Mouse (Mus musculus) hematopoietic stem cell, adult 5-6 weeks (primary cell): ENCODE measurements at regions not wholly inside any gene's neighbourhood (a gene's known extent, or its start where the extent isn't known, plus 50 kb on each side); places are given as distances from the start of the nearest gene placed in this dataset.

Experiments used
- ATAC-seq, 2 experiments: fragments of 125-278 bp in 1 of 2; replicated peaks in 1 of 2; 2 replicates each; pipeline ENCODE4 v1.8.0; 2016 to 2017; ENCODE audit warnings: inconsistent platforms in 2 of 2, mild to moderate bottlenecking in 2 of 2, moderate number of reproducible peaks in 2 of 2, low read depth in 1 of 2, moderate TSS enrichment in 1 of 2; ENCODE audit not compliant: low FRiP score in 2 of 2, poor library complexity in 2 of 2, severe bottlenecking in 2 of 2, insufficient read depth in 1 of 2, low TSS enrichment in 1 of 2

GRCm38 (mm10) chr12:26635665-26636241, 166.7 kb downstream of the Cmpk2 start:
- no peak for ATAC-seq

GRCm38 (mm10) chr12:26635253-26635652, 166.2 kb downstream of the Cmpk2 start:
- no peak for ATAC-seq

DNA sequence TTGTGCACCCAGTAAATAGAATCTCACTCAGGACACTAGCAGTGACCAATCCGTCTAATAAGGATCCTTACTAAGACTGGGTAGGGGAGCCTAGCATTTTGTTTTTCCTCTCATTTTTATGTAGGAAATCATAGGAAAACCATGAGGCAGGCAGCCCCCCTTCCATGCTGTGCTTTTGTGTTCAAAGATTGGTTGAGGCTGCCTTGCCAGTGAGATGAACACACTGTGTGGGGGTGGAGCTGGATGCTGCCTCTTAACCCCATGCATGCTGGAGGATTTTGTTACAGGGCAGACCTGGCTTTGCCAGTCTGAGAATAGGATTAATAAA, 162.8 kb downstream of the Cmpk2 start:
- ATAC-seq, result no peak

DNA sequence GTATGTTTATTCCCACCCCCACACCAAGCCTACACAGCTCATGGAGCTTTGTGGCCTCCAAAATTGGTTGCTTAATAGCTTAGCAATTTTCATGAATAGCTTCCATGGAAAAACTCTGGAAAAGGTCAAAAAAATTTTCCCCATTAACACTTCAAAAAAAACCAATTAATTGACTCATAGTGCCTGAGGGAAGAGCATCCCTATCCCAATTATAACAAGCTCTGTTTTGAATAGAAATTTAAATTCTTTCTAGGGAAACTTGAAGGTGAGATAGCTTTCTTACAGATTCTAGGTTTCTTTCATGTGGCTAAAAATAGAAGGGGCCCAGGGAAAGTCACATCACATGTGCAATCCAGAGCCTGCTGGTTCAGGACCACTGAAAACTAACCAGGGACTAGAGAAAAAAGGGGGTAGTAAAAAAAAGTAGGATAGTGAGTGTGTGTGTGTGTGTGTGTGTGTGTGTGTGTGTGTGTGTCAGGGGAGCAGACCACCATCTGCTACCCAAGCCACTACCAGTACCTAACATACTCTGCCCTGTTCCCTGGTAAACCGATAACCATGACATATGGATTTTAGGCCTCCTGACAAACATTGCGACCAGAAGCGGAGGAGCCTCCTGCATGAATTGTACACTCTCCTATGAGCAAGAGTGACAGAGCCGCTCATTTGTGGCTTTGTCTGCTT, 162.2 kb downstream of the Cmpk2 start:
- no peak for ATAC-seq

GRCm38 (mm10) chr12:26621135-26621932, 152.3 kb downstream of the Cmpk2 start:
- ATAC-seq, result no peak

DNA sequence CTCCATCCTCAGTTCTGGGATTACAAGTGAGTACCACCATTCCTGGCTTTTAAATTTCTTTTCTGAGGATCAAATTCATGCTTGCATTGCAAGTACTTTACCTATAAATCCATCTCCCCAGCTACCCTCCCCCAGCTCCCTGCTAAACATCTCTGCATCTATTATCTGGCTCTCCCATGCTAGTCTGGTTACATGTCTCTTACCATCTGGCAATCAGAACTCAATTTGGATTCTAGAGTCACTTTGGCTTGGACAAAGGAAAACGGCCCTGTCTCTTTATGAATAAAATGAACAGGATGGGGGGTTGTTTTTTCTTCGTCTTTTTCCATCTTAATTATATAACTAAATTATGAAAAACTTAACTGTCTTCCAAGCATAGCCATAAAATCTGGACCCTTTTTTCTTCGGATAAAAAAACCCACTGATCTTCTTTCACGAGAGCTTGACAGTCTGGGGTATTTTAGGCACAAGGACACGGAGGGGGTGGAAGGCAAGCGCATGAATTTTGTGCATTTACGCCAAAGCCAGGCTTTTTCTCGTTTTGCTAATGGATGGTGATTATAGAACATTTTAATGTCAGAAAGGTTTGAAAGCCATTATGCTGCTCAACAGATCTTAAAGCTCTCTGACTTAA, 151.6 kb downstream of the Cmpk2 start:
- no peak for ATAC-seq

- ATAC-seq, result no peak
Measured at GRCm38 (mm10) chr12:26617969-26618368, 149.0 kb downstream of the Cmpk2 start.

DNA sequence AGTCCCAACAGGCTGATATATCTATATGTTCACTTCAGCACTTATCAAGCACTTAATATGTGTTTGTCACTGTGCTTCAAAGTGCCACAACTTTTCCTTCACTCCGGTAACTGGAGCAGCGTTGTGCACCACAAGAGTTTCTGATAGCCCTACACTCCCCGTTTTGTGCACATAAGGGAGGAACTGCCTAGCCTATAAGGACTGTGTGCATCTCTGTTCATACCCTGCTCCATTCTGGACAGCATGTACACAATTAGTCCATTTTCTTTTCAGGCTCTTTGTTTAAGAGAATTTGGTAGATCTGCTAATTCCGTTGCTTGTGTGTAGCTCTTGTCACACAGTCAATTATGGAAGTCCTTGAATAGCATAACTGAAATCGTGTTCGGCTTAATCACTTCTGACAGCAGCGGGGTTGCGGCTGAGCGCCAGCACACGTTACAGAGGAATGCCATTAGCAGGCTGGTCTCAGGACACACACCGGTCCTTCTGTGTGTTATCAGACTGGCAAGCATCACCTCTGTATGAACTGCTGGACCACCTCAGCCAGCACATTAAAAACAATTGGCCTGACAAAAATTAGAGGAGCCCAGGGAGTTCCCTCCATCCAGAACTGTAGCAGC, 144.2 kb downstream of the Cmpk2 start:
- ATAC-seq, result no peak

DNA sequence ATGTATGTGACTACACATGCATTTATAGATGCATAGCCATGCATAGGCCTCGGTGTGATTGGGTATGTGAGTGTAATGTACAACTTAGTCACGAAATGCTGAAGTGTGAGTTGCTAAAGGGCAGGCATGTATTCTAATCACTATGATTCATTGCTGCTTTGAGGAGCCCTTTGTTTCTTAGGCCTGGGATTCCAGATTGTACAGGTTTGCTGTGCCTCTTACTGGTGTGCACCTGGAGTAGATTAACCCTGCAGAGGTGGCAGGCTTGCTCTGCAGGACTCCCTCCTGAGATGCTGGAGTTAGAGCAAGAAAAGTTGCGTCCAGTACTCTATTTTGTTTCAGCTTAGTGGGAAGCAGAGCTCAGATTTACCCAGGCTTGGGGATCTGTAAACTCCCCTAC, 141.1 kb downstream of the Cmpk2 start:
- ATAC-seq, result no peak

DNA sequence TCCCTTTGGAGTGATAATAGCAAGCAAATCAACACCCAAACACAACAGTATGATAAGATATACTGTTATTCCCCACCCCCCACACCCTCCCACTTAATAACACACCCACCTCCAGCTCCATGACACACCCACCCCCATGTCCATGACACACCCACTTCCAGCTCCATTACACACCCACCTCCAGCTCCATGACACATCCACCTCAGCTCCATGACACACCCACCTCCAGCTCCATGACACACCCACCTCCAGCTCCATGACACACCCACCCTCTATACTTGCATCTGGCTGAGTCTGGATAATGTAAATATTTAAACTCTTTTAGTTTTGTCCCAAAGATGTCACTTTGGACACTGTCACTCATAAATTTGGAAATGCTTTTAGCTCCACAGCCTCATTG, 129.5 kb downstream of the Cmpk2 start:
- no peak for ATAC-seq

DNA sequence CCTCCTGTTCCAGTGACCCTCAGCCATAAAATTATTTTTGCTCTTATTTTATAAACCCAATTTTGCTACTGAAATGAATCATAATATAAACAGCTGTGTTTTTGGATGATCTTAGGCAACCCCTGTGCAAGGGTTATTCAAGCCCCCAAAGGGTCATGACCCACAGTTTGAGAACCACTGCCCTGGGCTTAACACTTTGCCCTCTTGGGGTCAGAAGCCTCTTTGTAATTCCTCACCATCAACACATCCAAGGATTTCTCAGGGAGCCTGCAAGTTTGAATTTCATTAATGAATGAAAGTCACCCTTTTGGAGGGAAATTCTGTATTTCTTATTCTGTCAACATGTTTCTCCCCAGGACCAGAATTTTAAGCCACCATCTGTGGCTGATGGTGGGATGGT, 123.1 kb downstream of the Cmpk2 start:
- ATAC-seq, result no peak

DNA sequence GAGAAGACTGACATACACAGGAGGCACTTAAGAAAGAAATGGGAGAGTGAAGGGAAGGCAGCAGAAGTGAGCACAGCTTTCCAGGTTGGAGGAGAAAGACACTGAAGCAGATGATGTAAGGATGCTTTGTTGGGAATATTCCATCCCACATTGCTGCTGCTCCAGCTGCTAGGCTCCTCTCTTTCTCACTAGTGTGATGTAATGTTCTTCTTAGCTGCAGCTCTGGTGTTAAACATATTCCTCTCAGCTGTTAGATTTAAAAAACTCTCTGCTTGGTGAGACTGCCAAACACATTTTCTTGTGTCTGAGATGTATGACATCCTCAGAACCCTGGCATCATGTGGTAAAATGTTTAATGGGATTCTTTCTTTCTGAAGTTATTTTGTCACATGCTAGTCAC, 120.1 kb downstream of the Cmpk2 start:
- no peak for ATAC-seq

GRCm38 (mm10) chr12:26577438-26577837, 108.4 kb downstream of the Cmpk2 start:
- no peak for ATAC-seq

GRCm38 (mm10) chr12:26571602-26572001, 102.6 kb downstream of the Cmpk2 start:
- no peak for ATAC-seq

DNA sequence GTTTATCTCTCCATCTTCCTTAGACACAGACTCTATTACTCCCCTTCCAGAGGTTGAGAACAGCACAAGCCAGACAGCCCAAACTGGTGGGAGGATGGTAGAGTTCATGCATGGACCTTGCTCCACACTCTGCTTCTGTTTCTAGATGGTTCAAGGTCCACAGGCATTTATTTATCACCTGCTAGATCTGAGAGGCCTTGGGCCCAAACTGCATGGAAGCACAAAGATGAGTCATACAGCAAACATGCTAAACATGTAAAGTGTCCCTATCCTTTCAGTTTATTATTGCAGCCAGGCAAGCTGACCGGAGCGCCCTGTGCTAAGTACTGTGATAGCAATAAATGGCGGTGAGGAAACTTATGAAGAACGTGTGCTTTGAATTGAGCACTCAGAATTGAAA, 98.4 kb downstream of the Cmpk2 start:
- ATAC-seq, result no peak

- ATAC-seq, result no peak
Measured at GRCm38 (mm10) chr12:26562858-26563257, 93.9 kb downstream of the Cmpk2 start.

DNA sequence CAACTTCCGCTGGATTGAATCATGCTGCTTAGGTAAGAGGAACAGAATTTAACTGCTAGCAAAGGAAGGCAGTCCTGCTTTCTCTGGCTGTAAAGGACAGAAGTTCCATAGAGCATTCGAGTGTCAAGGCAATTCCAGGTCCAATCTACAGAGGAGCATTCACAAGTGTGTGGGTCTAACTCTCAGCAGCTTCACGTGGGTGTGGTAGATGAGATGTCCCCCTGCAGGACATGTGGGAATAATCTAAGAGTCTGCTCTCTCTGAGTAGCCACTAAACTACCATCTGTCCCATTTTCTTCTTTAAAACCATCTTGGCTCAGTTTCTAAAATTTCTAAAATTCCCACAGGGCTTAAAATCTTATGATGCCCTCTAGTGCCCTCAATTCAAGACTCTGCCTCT, 90.6 kb downstream of the Cmpk2 start:
- no peak for ATAC-seq

- no peak for ATAC-seq
Measured at GRCm38 (mm10) chr12:26557411-26557810, 88.4 kb downstream of the Cmpk2 start.
